Mouse (Mus musculus): ENCODE data around the gene Ppfibp1. TPM values are rescaled to one million over a fixed set of nuclear protein-coding genes. Genes with fewer than 3 reads are reported as not detected.

Ppfibp1 gene
- polyA plus RNA-seq, 1 experiment from 2014 or later, result 48.1 TPM

DNA sequence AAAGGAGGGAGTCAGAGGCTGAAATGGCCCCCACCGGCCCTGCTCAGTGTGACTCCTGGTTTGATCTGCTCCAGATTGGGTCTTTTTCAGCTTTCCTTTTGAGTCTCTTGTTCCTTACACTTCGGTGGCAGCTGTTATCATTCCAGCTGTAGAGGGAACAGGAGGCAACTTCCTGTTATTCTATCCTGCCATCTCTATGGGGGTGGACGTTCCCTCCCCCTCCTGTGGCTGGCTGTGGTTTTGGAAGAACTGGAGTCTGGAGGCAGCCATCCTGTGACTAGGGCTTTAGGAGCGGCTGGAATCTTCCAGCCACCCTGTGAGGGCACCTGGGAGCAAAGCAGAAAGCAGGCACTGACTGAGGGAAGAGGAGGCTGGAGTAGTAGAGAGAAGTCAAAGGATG, 3.4 kb upstream of the Ppfibp1 start:
- Histone ChIP-seq H3K36me3 (ENCODE audit: control insufficient read depth, insufficient read depth, low read length) (no peaks in the 10 kb centered on the region), H3K9me3 (ENCODE audit: control insufficient read depth, low read length) (no peaks in the 10 kb centered on the region), H3K9ac (ENCODE audit: low read length) (no peak overlapping the region), H3K27ac (ENCODE audit: low read depth) (peak overlapping the region; percentile 67), H3K4me1 (replicated peaks; ENCODE audit: control insufficient read depth, insufficient read depth, low read length) (peaks cover 21% of the 10 kb centered on the region), H3K4me3 (ENCODE audit: low read depth, low read length) (no peak overlapping the region), H3K4me2 (ENCODE audit: low read length) (no peak overlapping the region), H3K27me3 (replicated peaks; ENCODE audit: control insufficient read depth, insufficient read depth, low read length) (no peaks in the 10 kb centered on the region)
- WGBS, result 21% methylated on average over 4 of the region's 4 CpGs
- ATAC-seq (replicated peaks; ENCODE audit: low FRiP score, low TSS enrichment, low read depth), result no peak
- DNase-seq (ENCODE audit: low spot score), result no peak

DNA sequence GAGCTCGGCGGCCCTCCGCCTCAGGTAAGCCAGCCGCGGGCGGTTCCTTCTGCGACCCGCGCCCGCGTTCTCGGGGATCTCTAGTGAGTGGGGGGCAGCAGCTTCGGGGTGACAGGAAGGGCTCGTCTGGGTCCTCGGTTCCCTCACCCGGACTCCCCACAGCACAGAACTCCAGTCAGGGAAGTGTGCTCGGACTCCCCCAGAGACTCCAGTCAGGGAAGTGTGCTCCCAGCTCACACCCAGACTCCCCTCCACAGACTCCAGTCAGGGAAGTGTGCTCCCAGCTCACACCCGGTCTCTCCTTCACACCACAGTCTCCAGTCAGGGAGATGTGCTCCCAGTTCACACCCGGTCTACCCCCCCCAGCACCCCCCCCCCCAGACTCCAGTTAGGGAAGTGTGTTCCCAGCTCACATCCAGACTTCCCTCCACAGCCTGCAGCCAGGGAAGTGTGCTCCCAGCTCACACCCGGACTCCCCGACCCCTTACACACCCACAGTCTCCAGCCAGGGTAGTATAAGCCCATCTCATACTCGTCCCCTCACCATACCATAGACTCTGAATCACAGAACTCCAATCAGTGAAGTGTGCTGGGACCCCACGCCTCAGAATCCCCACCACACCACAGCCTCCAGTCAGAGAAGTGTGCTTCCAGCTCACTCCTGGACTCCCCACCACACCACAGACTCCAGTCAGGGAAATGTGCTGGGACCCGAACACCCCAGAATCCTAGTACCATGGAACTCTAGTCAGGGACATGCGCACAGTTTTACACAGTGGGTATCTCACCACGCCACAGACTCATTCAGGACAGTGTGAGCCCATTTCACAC, 588 bp downstream of the Ppfibp1 start:
- Histone ChIP-seq H3K27me3 (replicated peaks; ENCODE audit: control insufficient read depth, insufficient read depth, low read length) (no peaks in the 10 kb centered on the region), H3K4me1 (replicated peaks; ENCODE audit: control insufficient read depth, insufficient read depth, low read length) (peaks cover 40% of the 10 kb centered on the region), H3K9me3 (ENCODE audit: control insufficient read depth, low read length) (no peaks in the 10 kb centered on the region), H3K27ac (ENCODE audit: low read depth) (peak overlapping the region; percentile 86), H3K4me3 (ENCODE audit: low read depth, low read length) (peak overlapping the region; percentile 84), H3K4me2 (ENCODE audit: low read length) (peak overlapping the region; percentile 83), H3K9ac (ENCODE audit: low read length) (peak overlapping the region; percentile 95), H3K36me3 (ENCODE audit: control insufficient read depth, insufficient read depth, low read length) (0 out of 2 replicates have a peak, but pooled peaks cover 4% of the 10 kb centered on the region)
- no peak for DNase-seq (ENCODE audit: low spot score)
- ATAC-seq (replicated peaks; ENCODE audit: low FRiP score, low TSS enrichment, low read depth), result peak; percentile 79
- WGBS, result 8% methylated on average over 20 of the region's 26 CpGs

DNA sequence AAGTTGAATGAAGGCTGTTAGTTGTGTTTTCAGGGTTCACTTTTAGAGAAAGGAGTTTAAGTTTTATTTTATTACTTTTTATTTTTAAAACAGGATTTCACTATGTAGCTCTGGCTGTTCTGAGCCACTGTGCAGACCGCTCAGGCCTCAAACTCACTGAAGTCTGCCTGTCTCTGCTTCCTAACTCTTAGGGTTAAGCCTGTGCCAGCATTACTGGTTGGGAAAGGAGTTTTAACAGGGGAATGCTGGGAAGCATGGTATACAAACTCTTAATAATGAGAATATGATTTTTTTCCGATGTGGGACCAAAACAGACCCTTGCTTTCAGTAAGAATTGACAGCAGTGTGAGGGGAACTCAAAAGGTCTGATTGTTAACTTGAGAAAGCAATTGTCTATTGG, 1.9 kb downstream of the Ppfibp1 start:
- DNase-seq (ENCODE audit: low spot score) (no peak), ATAC-seq (replicated peaks; ENCODE audit: low FRiP score, low TSS enrichment, low read depth) (no peak)
- Histone ChIP-seq H3K4me2 (ENCODE audit: low read length) (peak overlapping the region; percentile 83), H3K27ac (ENCODE audit: low read depth) (peak overlapping the region; percentile 23; the same call in 1 of the 2 replicates), H3K4me1 (replicated peaks; ENCODE audit: control insufficient read depth, insufficient read depth, low read length) (peaks cover 34% of the 10 kb centered on the region), H3K9ac (ENCODE audit: low read length) (peak overlapping the region; percentile 29; the same call in 1 of the 2 replicates), H3K9me3 (ENCODE audit: control insufficient read depth, low read length) (no peaks in the 10 kb centered on the region), H3K4me3 (ENCODE audit: low read depth, low read length) (peak overlapping the region; percentile 84), H3K36me3 (ENCODE audit: control insufficient read depth, insufficient read depth, low read length) (0 out of 2 replicates have a peak, but pooled peaks cover 4% of the 10 kb centered on the region), H3K27me3 (replicated peaks; ENCODE audit: control insufficient read depth, insufficient read depth, low read length) (no peaks in the 10 kb centered on the region)
- 56% methylated on average over 2 of the region's 2 CpGs for WGBS

DNA sequence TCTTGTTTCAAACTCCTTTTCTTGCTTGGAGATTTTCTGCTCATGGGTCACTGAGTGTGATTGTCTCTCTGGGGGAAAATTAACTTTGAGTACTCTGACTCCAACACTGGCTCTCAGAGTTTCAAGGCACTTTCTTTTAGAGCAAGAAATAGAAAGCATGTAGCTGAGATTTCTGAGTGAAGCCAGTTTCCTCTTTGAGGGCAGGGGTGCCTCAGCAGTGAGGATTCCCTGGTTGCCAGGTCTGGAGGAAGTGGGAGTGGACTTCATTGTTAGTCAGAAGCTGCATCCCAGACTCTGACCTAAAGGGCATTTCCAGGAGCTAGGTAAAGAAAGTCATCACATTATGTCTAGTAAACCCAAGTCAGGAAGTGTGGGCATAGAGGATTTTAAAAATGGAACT, 2.3 kb downstream of the Ppfibp1 start:
- Histone ChIP-seq H3K4me2 (ENCODE audit: low read length) (peak overlapping the region; percentile 83), H3K27ac (ENCODE audit: low read depth) (peak overlapping the region; percentile 23; the same call in 1 of the 2 replicates), H3K9ac (ENCODE audit: low read length) (peak overlapping the region; percentile 29; the same call in 1 of the 2 replicates), H3K4me1 (replicated peaks; ENCODE audit: control insufficient read depth, insufficient read depth, low read length) (peaks cover 34% of the 10 kb centered on the region), H3K36me3 (ENCODE audit: control insufficient read depth, insufficient read depth, low read length) (0 out of 2 replicates have a peak, but pooled peaks cover 4% of the 10 kb centered on the region), H3K27me3 (replicated peaks; ENCODE audit: control insufficient read depth, insufficient read depth, low read length) (no peaks in the 10 kb centered on the region), H3K9me3 (ENCODE audit: control insufficient read depth, low read length) (no peaks in the 10 kb centered on the region), H3K4me3 (ENCODE audit: low read depth, low read length) (peak overlapping the region; percentile 84)
- DNase-seq (ENCODE audit: low spot score), result no peak
- ATAC-seq (replicated peaks; ENCODE audit: low FRiP score, low TSS enrichment, low read depth), result no peak

DNA sequence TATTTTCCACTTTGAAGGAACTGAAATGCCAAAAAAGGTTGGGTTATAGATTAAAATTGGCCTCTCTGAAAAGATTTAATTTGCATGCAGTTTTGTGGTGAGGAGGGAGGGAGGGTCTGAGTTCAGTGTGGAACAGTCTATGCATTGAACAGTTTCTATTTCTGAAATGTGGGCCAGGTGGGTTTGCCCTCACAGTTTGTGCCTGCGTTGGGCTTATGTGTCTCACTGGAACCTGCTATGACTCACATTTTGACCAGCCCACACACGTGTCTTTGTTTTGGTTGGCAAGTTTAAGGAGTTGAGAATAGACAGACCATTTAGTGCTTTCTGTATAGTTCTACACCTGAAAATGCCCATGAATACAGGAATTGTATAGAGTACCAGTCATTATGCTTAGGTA, 5.6 kb downstream of the Ppfibp1 start:
- no peaks in the 10 kb centered on the region for H3K9me3 ChIP-seq (ENCODE audit: control insufficient read depth, low read length)
- 0 out of 2 replicates have a peak, but pooled peaks cover 4% of the 10 kb centered on the region for H3K36me3 ChIP-seq (ENCODE audit: control insufficient read depth, insufficient read depth, low read length)
- 38% methylated on average over 2 of the region's 2 CpGs for WGBS
- H3K4me2 ChIP-seq (ENCODE audit: low read length), result no peak overlapping the region
- ATAC-seq (replicated peaks; ENCODE audit: low FRiP score, low TSS enrichment, low read depth) (no peak), DNase-seq (ENCODE audit: low spot score) (no peak)
- H3K27ac ChIP-seq (ENCODE audit: low read depth), result no peak overlapping the region
- H3K9ac ChIP-seq (ENCODE audit: low read length), result no peak overlapping the region
- peaks cover 41% of the 10 kb centered on the region for H3K4me1 ChIP-seq (replicated peaks; ENCODE audit: control insufficient read depth, insufficient read depth, low read length)
- no peaks in the 10 kb centered on the region for H3K27me3 ChIP-seq (replicated peaks; ENCODE audit: control insufficient read depth, insufficient read depth, low read length)
- no peak overlapping the region for H3K4me3 ChIP-seq (ENCODE audit: low read depth, low read length)

DNA sequence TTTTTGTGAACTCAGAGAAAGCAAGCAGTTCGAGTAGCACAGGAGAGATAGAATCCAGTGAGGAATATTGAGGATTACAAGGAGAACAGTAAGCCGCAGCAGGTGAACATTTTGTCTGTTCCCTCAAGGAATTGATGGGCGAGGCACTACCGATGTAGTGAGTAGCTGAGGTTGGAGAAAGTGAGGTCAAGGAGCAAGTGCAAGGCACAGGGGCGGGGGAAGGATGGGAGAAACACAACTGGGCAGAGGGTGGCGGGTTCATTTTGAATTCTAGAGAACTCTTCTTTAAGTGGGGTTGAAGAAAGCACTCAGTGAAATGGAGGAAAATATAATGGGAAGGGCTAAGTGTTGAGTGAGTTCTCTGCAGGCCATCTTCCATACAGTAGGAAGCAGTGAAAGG, 10.4 kb downstream of the Ppfibp1 start:
- WGBS, result 79% methylated on average over 6 of the region's 6 CpGs
- no peak overlapping the region for H3K27ac ChIP-seq (ENCODE audit: low read depth)
- no peak for DNase-seq (ENCODE audit: low spot score)
- peaks cover 19% of the 10 kb centered on the region for H3K4me1 ChIP-seq (replicated peaks; ENCODE audit: control insufficient read depth, insufficient read depth, low read length)
- H3K9ac ChIP-seq (ENCODE audit: low read length), result no peak overlapping the region
- no peak overlapping the region for H3K4me2 ChIP-seq (ENCODE audit: low read length)
- ATAC-seq (replicated peaks; ENCODE audit: low FRiP score, low TSS enrichment, low read depth), result no peak
- H3K36me3 ChIP-seq (ENCODE audit: control insufficient read depth, insufficient read depth, low read length), result no peaks in the 10 kb centered on the region
- no peaks in the 10 kb centered on the region for H3K9me3 ChIP-seq (ENCODE audit: control insufficient read depth, low read length)
- H3K27me3 ChIP-seq (replicated peaks; ENCODE audit: control insufficient read depth, insufficient read depth, low read length), result no peaks in the 10 kb centered on the region
- H3K4me3 ChIP-seq (ENCODE audit: low read depth, low read length), result no peak overlapping the region

DNA sequence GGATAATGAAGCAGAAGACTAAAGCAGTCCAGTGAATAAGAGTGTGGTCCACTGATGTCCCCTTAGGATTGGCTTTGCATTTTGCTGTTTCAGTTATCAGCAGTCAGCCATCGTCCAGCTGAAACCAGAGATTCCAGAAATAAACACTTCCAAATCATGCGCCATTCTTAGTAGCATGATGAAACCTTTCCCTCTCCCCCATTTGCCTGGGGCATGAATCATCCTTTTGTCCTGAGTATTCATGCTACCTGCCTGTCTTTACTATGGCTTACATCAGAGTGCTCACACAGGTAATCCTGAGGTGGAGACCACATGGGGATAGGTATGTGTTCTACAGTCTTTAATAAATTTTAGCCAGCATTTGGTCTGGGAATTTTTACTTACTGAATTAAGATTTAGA, 11.4 kb downstream of the Ppfibp1 start:
- no peak for ATAC-seq (replicated peaks; ENCODE audit: low FRiP score, low TSS enrichment, low read depth)
- Histone ChIP-seq H3K9ac (ENCODE audit: low read length) (no peak overlapping the region), H3K4me3 (ENCODE audit: low read depth, low read length) (no peak overlapping the region), H3K27me3 (replicated peaks; ENCODE audit: control insufficient read depth, insufficient read depth, low read length) (no peaks in the 10 kb centered on the region), H3K9me3 (ENCODE audit: control insufficient read depth, low read length) (no peaks in the 10 kb centered on the region), H3K4me1 (replicated peaks; ENCODE audit: control insufficient read depth, insufficient read depth, low read length) (peaks cover 16% of the 10 kb centered on the region), H3K27ac (ENCODE audit: low read depth) (no peak overlapping the region), H3K4me2 (ENCODE audit: low read length) (no peak overlapping the region), H3K36me3 (ENCODE audit: control insufficient read depth, insufficient read depth, low read length) (no peaks in the 10 kb centered on the region)
- DNase-seq (ENCODE audit: low spot score), result no peak
- WGBS, result 45% methylated on average over 2 of the region's 2 CpGs

DNA sequence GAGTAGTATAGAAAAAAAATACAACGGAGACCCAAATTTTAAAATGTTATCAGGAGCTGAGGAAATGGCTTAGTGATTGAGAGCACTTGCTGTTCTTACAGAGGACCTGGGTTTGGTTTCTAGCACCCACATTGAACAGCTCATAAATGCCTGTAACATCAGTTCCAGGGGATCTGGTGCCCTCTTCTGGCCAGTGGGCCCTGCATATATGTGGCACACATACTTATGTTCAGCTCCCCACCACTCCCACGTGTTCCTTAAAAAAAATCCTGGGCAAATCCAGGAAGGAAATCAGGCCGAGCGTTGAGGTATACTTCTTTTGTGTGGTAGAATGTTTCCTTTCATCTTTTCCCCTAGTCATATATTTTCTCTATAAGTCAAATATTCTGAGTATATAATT, 13.6 kb downstream of the Ppfibp1 start:
- Histone ChIP-seq H3K4me3 (ENCODE audit: low read depth, low read length) (no peak overlapping the region), H3K4me1 (replicated peaks; ENCODE audit: control insufficient read depth, insufficient read depth, low read length) (peaks cover 26% of the 10 kb centered on the region), H3K27me3 (replicated peaks; ENCODE audit: control insufficient read depth, insufficient read depth, low read length) (no peaks in the 10 kb centered on the region), H3K27ac (ENCODE audit: low read depth) (no peak overlapping the region), H3K36me3 (ENCODE audit: control insufficient read depth, insufficient read depth, low read length) (no peaks in the 10 kb centered on the region), H3K9ac (ENCODE audit: low read length) (no peak overlapping the region), H3K4me2 (ENCODE audit: low read length) (no peak overlapping the region), H3K9me3 (ENCODE audit: control insufficient read depth, low read length) (no peaks in the 10 kb centered on the region)
- DNase-seq (ENCODE audit: low spot score), result no peak
- WGBS, result 74% methylated on average over 4 of the region's 4 CpGs
- no peak for ATAC-seq (replicated peaks; ENCODE audit: low FRiP score, low TSS enrichment, low read depth)

DNA sequence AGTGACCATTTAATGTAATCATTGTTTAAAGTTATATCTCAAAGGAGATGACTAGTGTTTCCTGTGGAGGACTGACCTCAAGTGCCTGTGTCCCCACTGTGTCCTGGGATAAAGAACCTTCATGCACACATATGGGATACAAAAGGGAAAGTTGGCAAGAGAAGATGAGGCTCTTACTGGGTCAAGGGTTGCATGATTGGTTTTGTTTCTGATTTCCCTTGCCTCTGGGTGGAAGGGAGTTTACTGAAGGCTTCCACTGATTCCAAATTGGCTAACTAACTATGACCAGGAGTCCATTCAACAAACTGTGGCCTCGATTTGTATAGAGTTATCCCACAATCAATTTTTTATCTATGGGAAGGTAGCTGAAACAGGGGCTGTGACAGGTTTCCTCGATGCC, 15.3 kb downstream of the Ppfibp1 start:
- WGBS, result 81% methylated on average over 2 of the region's 2 CpGs
- H3K9me3 ChIP-seq (ENCODE audit: control insufficient read depth, low read length), result no peaks in the 10 kb centered on the region
- ATAC-seq (replicated peaks; ENCODE audit: low FRiP score, low TSS enrichment, low read depth) (no peak), DNase-seq (ENCODE audit: low spot score) (no peak)
- no peak overlapping the region for H3K4me2 ChIP-seq (ENCODE audit: low read length)
- peaks cover 17% of the 10 kb centered on the region for H3K4me1 ChIP-seq (replicated peaks; ENCODE audit: control insufficient read depth, insufficient read depth, low read length)
- H3K4me3 ChIP-seq (ENCODE audit: low read depth, low read length), result no peak overlapping the region
- H3K27ac ChIP-seq (ENCODE audit: low read depth), result no peak overlapping the region
- no peaks in the 10 kb centered on the region for H3K36me3 ChIP-seq (ENCODE audit: control insufficient read depth, insufficient read depth, low read length)
- no peaks in the 10 kb centered on the region for H3K27me3 ChIP-seq (replicated peaks; ENCODE audit: control insufficient read depth, insufficient read depth, low read length)
- H3K9ac ChIP-seq (ENCODE audit: low read length), result no peak overlapping the region

Measured in intestine, embryonic 14.5 days (tissue).